Mouse (Mus musculus) CD4-positive, CD25-positive, alpha-beta regulatory T cell, adult 2 months (primary cell): ENCODE results near the gene Gm6760.

Source experiments
- DNase-seq: peaks from one replicate; pipeline ENCODE4 v3.0.0-alpha.2; 2012; ENCODE audit warnings: low read depth, low spot score

Gm6760 gene

DNA sequence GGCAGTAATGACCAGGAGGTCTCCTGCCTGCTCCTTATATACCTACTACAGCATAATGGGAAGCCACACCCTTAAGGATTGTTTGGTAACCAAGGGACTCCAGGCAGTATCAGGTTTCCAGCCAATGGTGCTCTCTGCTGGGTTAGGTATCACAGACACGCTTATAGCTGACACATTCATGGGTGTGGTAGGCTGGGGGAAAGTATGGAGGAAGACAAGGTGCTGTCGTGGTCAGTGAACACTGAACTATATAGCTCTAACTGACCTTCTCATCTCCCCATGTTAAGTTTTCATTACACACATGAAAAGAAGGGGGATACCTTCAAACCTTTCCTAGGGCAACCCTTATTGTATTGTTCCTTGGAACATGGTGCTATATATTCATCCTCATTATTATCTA is at the start of gene Gm6760:
TSS of gene Gm6760 (minus strand) at position 101 of the 400 bp plus-strand sequence.
- no peak for DNase-seq

- DNase-seq = no peak
These were observed 29.2 kb upstream of the Gm6760 start for GRCm38 (mm10) chrX:64181246-64181645.

GRCm38 (mm10) chrX:64173248-64173647 is 21.2 kb upstream of the Gm6760 start, which contains the start of gene 3830417A13Rik:
TSS of gene 3830417A13Rik (plus strand) at chrX:64173548.
- DNase-seq = no peak
